Mouse (Mus musculus): ENCODE results near the gene Inka2.

Gene Inka2

DNA sequence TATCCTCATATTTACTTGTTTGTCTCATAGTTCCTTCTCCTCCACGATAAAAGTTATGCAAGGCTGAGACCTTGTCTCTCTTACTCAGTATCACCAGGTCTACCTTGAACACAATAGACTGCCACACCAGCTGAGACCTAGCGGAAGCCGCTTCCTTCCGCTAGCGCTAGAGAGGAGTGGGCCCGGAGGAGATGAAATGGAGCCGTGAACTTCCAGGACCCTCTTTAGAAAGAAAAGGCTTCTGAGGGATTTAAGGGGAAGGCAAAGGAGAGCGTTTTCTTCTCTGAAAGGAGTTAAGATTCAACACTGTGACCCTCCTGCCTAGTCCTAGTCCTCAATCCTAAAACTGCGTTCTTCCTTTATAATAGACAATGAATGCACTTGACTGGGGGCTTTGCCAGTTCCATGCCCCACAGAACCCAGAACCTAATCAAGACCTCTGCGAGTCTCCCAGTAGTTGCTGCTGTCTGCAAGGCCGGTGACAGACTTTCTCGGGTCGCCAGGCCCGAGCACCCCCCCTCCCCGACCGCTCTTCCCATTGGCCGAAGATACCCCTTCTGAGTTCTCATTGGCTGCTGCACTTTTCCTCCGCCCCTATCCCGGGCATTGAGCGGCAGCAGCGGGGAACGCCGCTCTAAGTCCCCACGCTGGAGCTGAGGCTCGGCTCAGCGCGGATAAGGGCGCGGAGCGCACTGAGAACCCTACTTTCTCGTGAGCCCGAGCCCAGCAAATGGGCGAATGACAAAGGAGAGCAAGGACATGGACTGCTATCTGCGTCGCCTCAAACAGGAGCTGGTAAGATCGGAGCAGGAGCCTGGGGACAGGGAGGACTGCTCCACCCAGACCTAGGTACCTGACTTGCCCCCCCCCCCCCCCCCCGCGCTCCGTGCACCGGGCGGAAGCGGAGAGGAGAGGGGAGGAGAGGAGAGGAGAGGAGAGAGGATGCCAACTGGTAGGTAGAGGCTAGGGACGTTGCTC is at the start of gene Inka2:
Gene Inka2, plus strand, starts transcription at position 569 of the 978 bp plus-strand sequence.
- DNase-seq (ENCODE audit: low spot score in 2 of 2), result peak; percentile 78 to 81

DNA sequence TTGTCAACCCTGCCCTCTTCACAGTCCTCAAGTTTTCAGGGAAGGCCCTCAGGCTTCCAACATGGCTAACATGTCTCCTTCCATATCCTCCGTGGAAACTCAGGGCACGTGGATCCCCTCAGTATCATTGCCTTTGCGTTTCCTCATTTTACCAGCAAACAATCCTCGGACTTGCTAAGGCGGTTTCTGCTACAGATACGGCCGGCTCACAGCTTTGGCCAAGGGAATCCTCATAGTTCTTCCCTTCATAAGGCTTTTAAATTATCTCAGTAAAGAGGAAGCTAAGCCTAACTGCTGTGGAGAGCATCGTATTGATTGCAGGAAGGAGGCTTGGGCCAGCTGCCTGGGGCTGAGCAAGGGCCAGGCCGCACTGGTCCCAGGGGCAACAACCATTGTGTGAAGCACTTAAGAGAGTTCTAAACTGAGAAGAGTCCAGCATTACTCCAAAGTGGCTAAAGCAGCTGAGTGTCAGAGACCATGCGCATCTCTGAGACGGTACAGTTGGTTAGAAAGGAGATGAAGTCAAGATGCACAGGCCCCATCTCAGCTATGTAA is 49.3 kb upstream of the Inka2 start:
- DNase-seq (ENCODE audit: low spot score in 2 of 2), result no peak

DNA sequence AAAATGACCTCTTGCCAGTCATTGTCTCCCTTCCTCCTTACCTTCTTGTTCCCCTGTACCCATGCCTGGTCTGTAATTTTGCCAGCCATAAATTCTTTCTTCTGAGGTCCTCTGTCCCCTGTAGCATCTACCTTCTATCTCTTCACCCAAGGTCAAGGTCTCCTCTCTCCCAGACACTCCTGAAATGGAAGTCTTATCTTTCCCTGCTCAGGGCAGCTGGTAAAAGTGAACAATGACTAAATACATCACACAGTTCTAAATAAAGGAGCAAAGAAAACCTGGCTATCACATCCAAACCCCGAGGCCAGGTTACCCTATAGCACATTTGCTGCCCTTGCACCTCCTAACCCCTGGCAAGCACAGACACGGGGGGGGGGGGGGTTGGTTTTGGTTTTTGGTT is 43.9 kb upstream of the Inka2 start:
- DNase-seq (ENCODE audit: low spot score in 2 of 2), result no peak

DNA sequence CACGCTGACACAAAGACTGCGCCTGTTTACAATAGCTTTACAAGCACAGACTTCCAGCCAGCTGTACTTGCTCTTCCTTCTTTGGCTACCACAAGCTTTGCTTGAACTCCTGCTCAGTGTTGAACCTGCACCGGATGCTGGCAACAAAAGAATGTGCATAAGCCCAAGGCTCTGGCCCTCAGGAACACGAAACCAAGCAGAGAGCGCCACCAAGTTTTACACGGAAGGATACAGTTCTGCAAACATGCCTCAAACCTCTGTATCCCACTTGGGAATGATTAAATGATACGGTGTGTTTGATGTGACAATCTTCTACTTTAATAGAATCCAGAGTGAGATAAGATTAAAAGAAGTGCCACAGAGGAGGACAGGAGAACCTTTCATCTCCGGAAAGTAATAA is 41.4 kb upstream of the Inka2 start:
- no peak for DNase-seq (ENCODE audit: low spot score in 2 of 2)

DNA sequence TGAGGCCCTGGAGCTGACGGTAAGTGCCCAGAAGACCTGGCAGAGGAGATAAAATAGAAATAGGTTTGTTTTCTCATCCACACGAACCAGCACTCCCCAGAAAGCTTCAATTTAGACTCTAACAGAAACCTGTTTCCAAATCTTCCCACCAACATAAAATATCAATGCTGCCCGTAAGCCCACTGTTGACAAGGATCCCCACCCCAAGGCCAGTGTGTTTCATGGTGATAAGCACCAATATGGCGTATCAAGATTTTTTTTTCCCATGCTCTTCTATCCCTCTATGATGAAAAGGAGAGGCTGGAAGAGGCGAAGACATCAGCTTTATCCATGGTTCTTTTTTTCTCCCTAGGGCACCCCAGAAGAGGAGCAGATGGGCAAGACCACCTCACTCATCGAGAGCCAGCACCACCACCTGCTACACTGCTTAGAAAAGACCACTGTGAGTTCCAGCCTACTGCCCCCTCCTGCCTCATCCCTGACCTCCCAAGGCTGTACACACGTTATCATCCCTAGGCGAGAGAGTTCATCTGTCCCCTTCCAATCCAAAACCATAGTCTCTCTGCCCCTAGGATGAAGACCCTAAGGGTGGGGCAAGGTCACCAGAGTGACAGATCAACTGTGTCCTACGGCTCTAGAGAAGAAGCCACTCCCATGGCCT is 39.2 kb upstream of the Inka2 start:
- no peak for DNase-seq (ENCODE audit: low spot score in 2 of 2)

DNA sequence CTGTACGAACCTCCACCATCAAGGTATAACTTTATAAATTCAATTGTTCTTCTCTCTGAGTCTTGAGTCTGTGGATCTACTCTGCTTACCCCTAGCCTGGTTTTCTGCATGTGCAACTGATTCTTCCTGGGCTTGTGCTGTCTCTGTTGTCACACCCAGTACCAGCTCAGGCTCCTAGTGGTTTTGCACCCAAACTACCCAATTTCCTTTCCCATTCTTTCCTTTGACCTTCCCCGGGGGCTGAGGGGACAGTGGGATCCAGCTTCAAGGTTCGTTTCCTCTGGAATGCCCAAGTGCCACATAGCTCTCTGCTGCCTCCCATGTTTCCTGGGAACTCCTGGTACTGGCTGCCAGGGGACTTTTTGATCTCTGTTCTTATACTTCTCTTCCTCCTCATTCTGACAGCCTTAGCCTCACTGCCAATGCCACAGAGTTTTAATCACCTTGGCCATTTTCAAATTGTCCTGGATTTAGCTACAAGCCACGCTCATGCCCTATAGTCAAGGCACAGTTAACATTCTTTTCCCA is 37.3 kb upstream of the Inka2 start:
- no peak for DNase-seq (ENCODE audit: low spot score in 2 of 2)

DNA sequence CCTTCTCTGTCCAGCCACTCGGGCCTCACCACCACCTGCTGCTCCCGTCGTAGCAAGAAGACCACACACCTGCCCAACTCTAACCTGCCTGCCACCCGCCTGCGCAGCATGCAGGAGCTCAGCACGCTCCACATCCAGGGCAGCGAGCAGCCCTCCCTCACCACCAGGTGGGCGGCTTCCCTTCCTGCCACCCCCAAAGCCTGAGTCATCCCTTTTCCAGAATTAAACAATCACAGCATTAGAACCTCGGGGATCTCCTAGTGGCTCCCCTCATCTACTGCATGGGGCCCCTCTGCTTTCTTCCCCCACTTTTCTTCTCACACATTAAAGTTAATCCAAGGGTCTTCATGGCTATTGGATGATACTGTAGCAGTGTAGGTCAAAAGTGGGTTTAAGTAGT is 36.2 kb upstream of the Inka2 start:
- DNase-seq (ENCODE audit: low spot score in 2 of 2), result no peak

DNA sequence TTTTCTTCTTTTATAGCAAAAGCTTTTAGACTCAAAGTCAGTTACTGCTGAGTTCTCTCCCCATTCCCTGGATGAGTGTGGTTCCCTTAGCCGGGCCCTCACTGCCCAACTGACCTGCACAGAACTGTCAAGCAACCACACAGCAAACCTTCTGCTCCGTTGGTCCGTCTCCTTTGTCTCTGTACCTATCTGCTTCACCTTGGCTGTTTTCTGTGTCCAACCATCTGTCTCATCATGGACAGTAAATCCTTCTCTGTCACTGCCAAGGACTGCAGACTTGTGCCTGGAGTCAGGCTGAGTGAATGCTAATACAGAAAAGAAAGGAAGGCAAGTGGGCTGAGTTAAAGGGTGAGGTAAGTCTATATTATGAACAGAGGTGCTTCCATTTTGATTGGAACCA is 34.6 kb upstream of the Inka2 start:
- no peak for DNase-seq (ENCODE audit: low spot score in 2 of 2)

DNA sequence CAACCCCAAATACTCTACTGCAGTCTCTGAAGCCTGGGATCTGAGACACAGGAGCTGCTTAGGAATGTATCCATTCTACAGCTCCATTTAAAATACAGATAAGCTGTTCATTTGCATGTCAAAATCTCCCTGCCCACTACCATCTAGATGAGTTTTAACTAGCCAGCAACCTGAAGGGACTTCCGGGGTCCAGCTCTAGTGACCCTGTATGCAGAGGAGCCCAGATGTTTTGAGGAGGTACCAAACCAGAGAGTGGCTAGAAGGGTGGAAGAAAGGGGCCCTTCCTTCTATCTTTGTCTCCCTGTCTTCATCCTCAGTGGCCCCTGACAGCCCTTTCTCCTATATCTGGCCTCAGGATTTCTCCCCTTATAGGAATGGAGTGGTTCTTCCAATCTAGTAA is 33.6 kb upstream of the Inka2 start:
- DNase-seq (ENCODE audit: low spot score in 2 of 2), result no peak

DNA sequence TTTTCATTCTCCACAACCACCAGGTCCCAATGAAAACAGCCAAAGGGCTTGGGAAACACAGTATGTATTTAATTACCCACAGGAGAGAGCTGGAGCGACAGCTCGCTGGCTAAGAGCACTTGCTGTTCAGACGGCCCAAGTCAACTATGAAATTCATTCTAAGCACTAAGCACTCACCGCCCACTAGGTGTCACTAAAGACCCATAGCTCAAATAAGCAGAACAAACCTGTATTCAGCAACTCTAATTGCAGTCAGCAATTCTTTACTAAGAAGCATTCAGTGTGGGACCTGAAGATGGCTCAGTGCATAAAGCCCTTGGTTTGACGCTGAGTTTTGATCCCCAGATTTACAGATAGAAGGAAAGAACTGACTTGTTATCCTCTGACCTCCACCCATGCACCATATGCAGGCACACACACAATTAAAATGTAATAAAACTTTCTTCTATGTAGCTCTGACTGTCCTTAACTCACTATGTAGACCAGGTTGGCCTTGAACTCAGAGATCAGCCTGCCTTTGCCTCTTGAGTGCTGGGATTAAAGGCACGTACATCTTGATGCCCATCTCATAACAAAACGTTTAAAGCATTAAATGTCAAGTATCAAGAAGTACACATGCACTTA is 29.7 kb upstream of the Inka2 start:
- peak; percentile 46 to 79 for DNase-seq (ENCODE audit: low spot score in 2 of 2)

DNA sequence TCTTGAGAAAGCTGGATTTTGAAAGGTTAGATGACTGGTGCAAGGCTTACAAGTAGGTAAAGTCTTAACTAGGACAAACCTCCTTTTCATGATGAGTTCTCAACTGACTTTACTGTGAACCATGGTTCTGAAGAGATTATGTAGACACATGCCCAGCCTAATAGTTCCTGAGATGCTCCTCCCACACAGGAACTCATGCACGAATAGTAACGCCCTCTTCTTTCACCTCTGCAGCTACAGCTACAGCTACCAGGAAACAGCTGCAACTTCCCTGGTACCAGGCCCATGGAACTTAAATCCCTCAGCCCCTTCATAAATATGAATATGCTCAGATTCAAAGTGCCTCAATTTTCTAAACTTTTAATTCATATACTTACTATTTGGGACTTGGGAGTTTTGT is 28.5 kb upstream of the Inka2 start:
- no peak for DNase-seq (ENCODE audit: low spot score in 2 of 2)

DNA sequence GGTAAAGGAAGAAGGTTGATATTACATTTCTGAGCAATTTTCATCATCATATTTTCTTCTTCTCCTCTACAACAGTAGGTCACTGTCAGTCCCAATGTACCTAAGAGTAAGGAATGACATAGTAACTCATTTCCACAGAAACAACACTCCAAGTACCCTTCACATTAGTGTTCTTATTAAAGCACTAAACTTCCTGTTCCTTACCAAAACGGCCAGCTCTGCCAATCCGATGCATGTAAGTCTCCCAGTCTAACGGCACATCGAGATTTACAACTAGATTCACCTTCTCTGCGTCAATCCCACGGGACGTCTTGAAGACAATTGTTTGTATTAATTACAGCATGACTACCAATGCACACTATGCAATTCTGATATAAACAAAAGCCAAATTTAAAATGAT is 24.1 kb upstream of the Inka2 start:
- no peak for DNase-seq (ENCODE audit: low spot score in 2 of 2)

DNA sequence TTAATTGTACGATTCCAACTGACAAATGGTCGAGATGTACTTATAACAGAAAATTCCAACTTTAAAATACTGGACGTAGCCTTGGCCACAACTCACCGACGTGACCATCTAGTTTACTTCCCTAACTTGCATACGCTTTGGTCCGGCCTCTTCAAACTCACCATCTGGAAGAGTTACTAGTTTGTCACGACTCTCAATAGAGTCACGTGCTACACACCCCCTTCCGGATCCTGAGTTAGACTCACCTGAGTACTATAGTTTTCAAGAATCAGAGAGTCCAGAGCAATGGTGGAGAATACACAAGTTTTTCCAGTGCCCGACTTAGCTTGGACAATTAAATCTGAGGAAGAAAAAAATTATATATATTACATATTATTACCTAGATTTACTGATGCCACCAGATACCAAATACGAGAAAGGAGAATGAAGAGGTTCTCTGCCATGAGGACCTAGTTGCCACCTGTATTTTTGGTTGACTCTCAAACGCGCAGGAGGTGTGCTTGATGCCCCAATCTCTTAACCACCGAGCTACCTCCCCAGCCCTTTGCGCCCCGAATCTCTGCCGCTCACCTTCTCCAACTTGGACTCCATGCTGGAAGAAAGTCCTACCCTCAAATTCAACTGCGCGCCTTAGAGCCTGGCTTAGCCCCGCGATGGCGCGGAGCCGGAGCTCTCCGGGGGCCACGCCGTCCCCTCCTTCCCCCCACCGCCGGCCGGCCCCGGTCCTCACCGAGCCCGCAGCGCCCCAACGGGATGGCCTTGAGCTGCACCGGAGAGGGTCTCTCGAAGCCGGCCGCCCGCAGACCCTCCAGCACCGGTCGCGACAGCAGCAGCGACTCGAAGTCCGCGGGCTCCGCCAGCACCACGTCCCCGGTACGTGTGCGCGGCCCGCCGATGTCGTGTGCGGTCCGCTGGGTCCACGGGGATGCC is 17.7 kb upstream of the Inka2 start:
- no peak for DNase-seq (ENCODE audit: low spot score in 2 of 2)

DNA sequence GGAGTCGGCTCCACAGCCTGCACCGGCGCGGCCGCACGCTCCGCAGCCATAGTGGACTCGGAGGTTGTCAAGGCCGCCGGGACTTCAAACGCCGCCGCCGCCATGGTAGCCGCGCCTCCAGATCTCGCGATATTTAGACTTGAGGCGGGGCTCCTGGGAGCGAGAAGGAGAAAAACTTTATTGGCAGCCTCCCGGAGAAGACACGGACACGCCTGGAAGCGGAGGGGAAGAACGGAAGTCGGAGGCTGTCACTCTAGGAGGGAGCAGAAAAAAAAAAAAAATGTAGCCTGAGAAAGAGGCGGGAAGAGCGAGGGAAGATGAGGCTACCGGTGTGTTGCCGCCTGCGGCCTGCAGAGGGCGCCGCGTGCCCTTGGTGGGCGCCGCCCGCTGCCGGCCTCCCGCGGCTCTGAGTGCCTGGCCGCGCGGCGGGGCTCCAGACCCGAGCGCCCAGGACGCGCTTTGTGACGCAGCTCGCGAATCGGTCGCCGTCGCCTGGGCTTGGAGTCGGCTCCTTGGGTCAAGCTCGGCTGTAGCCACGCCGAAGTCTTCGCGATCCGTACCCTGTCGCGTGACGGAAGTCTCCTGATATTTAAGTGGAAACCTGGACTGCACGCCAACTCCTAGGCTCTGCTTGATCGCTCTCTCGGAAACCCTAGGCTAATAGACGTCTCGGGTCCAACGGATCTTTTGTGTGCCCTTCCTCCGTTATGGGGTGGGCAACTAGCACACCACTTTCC is 16.9 kb upstream of the Inka2 start, which contains the start of gene Ddx20:
Gene Ddx20, minus strand, starts transcription at position 251 of the 737 bp plus-strand sequence.
- peak; percentile 94 to 95 for DNase-seq (ENCODE audit: low spot score in 2 of 2)

DNA sequence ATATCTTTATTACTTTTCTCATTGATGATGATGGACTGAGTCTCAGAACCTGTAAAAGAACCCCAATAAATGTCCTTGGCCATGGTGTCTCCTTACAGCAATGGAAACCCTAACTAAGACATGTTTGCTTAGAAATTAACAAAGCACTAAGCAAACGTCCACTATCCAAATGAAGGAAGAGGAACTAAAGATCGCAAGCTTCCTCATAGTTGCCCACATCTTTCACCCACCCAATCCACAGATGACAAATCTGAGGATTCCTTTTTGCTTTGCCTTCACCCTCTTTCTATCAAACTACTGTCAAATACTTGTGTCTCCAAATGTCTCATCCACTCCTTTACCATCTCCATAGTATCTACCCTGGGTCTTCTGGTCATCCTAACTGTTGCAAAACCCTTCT is 15.9 kb upstream of the Inka2 start:
- DNase-seq (ENCODE audit: low spot score in 2 of 2), result no peak

DNA sequence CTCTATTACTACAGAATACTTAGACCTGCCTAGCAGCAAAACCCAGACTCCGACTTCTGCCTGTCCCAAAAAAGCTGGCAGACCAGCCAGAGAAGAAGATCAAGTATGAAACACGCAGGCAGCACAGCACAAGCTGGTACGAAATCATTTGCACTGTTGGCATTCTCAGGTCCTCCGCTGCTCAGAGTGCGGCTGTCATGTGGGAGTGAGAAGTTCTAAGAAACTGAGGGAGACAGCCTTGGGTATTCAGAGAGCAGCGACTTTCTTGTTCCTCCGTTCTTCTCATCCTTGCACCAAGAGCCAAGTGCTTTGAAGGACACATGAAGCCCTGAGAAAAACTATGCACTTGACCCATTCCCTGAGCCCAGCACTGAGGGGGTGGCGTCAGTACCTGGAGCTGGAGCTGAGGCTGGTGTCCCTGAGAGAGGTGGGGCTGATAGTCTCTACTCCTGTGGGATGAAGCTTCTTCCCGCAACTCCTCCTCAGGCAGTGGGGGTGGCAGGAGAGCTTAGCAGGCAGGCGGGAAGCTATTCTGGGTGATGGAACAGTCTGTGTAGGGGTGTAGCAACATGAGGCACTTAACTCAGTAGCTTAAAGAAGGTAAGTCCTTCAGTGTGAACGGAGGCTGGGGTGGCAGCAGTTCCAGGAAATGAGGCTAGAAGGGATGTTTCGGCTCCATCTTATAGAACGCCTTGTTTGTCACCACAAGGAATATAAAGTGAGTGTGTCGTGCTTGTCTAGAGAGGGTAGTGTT is 10.9 kb upstream of the Inka2 start:
- DNase-seq (ENCODE audit: low spot score in 2 of 2), result no peak

DNA sequence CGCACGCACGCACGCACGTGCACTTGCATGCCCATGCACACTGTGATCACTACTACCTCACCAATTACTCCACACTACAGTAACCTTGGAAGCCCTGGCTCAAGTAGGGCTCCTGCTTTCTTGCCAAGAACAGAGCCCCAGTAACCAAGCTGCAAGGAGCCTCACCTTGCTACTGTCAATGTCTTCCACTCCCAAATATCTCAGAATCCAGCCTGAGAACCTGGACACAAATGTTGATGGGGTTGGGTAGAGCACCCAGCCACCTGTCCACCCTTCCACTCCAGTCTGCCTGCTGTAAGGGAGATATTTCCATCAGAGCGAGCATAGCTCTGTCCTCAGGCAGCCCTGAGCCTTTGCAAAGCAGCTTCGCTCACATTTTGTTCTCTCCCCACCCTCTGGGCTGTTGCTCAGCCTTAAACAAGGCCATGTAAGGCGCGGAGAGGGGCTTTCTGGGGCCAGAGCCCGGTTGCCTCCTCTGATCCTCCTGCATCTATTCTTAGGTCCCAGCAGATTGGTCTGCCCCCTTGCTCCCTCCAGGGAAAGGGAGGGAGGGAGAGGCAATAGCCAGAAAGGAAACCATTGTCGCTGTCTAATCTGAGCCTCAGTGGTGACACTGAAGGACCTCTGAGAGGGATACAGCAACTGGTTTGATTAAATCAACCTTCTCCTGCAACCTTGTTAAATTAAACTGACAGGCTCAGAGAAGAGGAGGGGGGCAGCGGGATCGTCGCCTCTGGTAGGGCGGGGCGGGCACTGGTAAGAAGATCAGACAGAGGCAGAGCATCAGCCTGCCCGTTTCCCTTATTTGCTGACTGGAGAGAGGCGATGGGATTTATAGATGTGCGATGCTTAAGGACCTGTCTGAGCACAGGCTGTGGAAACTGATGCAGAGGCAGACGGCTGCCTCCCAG is 8.7 kb upstream of the Inka2 start:
- no peak for DNase-seq (ENCODE audit: low spot score in 2 of 2)

DNA sequence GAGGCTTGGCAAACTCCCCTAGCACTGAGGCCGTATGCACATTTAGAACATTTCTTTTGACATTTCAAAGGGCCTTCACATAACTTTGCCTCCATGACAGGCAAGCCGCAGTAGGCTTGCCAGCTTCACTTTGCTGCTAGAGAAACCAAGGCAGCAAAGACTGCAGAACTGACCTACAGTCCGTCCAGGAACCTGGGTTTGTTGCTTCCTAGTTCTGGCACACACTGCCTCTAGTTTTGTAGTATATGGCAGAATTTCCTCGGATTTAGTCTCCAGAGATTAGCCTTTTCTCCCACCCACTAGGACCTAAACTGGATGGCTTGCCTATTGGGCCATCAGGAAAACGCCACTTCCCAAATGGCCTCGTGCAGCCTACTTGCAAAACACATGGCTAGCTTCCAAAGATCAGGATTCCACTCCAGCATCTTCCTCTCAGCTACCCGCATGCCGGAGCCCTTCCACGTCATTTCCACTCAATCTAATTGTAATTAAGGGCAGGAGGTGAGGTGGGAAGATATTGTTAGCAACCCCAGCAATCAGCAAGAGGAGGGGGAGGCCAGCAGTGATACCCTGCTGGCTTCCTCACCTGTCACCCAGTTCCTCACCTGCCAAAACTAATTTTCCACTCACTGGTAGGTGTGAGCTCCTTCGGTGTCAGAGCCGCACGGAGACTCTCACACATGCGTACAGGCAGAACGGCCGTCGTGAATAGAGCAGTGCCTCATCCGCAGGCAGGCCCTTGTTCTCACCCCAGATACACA is 7.8 kb upstream of the Inka2 start:
- DNase-seq (ENCODE audit: low spot score in 2 of 2), result no peak

All from thymus, postnatal 10 days (tissue).